Mouse (Mus musculus) neural tube, embryonic 15.5 days (tissue): ENCODE results near the gene Osbpl9. TPM values are rescaled to one million over a fixed set of nuclear protein-coding genes. Genes with fewer than 3 reads are reported as not detected.

Source experiments
- ATAC-seq: fragments of 200-750 bp; cut with Nextera tagmentation; 2 replicates; pipeline ENCODE4 v1.8.0; 2017; ENCODE audit warnings: mild to moderate bottlenecking, moderate TSS enrichment, moderate library complexity; ENCODE audit not compliant: low FRiP score
- H3K27ac ChIP-seq: fragments of 300-500 bp; sonication (generic); replicated peaks from 2 replicates; pipeline ENCODE4 v1.5.1; 2015; ENCODE audit warnings: mild to moderate bottlenecking, inconsistent platforms
- H3K27me3 ChIP-seq: fragments of 300-500 bp; sonication (generic); replicated peaks from 2 replicates; pipeline ENCODE4 v1.6.1; 2015; ENCODE audit warnings: inconsistent platforms
- H3K36me3 ChIP-seq: fragments of 300-500 bp; sonication (generic); 2 replicates; pipeline ENCODE4 v1.6.1; 2015; ENCODE audit warnings: inconsistent platforms
- H3K4me1 ChIP-seq: fragments of 300-500 bp; sonication (generic); 2 replicates; pipeline ENCODE4 v1.6.1; 2015; ENCODE audit warnings: inconsistent platforms
- H3K4me2 ChIP-seq: fragments of 300-500 bp; sonication (generic); 2 replicates; pipeline ENCODE4 v1.6.1; 2015; ENCODE audit warnings: inconsistent platforms, mild to moderate bottlenecking, moderate library complexity
- H3K4me3 ChIP-seq: fragments of 300-500 bp; sonication (generic); replicated peaks from 2 replicates; pipeline ENCODE4 v1.5.1; 2015; ENCODE audit warnings: mild to moderate bottlenecking, inconsistent platforms
- H3K9ac ChIP-seq: fragments of 300-500 bp; sonication (generic); replicated peaks from 2 replicates; pipeline ENCODE4 v1.6.1; 2015; ENCODE audit warnings: mild to moderate bottlenecking, inconsistent platforms
- H3K9me3 ChIP-seq: fragments of 300-500 bp; sonication (generic); replicated peaks from 2 replicates; pipeline ENCODE4 v1.6.1; 2016; ENCODE audit warnings: inconsistent platforms
- WGBS: fragments of 180-500 bp; shearing (Covaris S2); methylation state at CpG from one replicate; pipeline ENCODE4 v1.1.7; 2015; ENCODE audit warnings: mixed read lengths; 5-methylcytosine and 5-hydroxymethylcytosine counted together
- polyA plus RNA-seq: library from polyadenylated mRNA; unstranded; fragments of >200 nt; fragmentation: Nextera tagmentation; extraction: Ambion mirVana; gene quantifications from 2 replicates; pipeline ENCODE4 v1.2.1, GENCODE M21; 2015

Gene Osbpl9
- polyA plus RNA-seq, result 79.1 and 79.4 TPM in 2 replicates

DNA sequence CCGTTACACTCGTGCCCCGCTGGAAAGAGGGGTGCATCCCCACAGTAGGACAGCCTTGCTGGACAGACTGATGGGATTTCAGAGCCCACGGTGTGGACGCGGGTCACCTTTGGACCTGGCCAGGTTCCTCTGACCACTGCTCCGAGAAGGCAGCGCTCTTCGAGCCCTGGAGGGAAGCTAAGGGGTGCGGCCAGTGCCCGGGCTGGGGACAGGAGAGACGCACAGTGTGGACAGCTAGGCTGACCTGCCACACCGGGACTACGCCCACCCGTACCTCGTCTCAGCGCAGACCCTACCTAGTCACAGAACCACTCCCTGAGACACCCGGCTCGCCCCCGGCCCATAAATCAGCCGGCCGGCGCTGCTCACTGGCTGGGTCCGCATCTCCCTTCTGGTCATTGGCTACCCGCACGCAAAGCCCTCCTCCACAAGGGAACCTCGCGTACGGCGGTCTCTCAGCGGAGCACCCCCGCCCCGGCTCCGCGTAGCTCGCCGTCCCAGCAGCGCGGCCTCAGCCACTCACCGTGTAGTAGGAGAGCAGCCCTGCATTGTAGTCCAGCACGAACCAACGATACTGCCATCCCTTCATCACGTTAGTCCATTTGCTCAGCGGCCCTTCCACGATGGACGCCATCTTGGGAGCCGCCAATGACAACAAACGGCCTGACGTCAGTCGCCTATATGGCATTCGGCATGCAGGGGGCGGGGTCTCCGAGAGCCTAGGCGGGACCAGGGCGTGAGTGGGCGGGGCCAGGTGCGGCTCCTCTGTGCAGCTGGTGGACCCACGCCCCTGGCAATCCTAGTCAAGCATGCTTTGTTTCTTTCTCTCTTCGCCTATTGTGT lies at the start of gene Osbpl9:
Gene Osbpl9 (minus strand): TSS at position 691 of the 843 bp plus-strand sequence.
- Histone ChIP-seq H3K27me3 (no peaks in the 10 kb centered on the region), H3K27ac (peak within 1 kb of the TSS; percentile 96), H3K4me2 (peak within 1 kb of the TSS; percentile 82), H3K36me3 (no peaks in the 10 kb centered on the region; the same call in 1 of the 2 replicates), H3K4me3 (peak within 1 kb of the TSS; percentile 89), H3K9me3 (no peaks in the 10 kb centered on the region), H3K4me1 (peaks cover 25% of the 10 kb centered on the region), H3K9ac (peak within 1 kb of the TSS; percentile 81)
- ATAC-seq, result peak; percentile 98
- under 1% methylated on average over 59 of the region's 59 CpGs for WGBS

DNA sequence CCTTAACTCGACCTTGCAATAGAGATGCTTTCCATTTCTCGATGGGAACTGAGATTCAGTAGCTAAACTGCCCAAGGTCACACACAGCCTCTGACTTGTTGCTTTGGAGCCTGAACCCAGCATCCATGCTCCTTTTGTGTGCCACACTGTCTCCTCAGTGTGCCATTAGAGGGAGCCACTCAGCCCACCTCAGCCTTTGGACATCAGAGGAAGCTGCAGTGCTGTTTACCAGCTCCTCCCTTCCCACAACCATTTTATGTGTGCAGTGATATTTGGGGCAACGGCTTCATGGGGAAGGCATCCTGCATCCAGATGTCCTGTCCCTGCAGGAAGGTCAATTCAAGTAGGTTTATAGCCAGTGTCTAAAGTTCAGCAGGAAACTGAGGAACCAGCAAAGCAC lies 49.5 kb upstream of the Osbpl9 start:
- no peaks in the 10 kb centered on the region for H3K4me1 ChIP-seq
- no peak overlapping the region for H3K4me3 ChIP-seq
- ATAC-seq, result no peak
- no peak overlapping the region for H3K27ac ChIP-seq
- no peaks in the 10 kb centered on the region for H3K27me3 ChIP-seq
- H3K9me3 ChIP-seq, result no peaks in the 10 kb centered on the region
- no peak overlapping the region for H3K4me2 ChIP-seq
- 43% methylated on average over 3 of the region's 3 CpGs for WGBS
- H3K9ac ChIP-seq, result no peak overlapping the region
- no peaks in the 10 kb centered on the region for H3K36me3 ChIP-seq

- Histone ChIP-seq H3K27ac (no peak overlapping the region), H3K27me3 (no peaks in the 10 kb centered on the region), H3K4me1 (peaks cover 8% of the 10 kb centered on the region; the same call in 1 of the 2 replicates), H3K36me3 (no peaks in the 10 kb centered on the region), H3K9me3 (no peaks in the 10 kb centered on the region), H3K4me3 (no peak overlapping the region), H3K4me2 (no peak overlapping the region), H3K9ac (no peak overlapping the region)
- no peak for ATAC-seq
- 87% methylated on average over 6 of the region's 6 CpGs for WGBS
Measured at GRCm38 (mm10) chr4:109245016-109245620, 43.0 kb upstream of the Osbpl9 start.

GRCm38 (mm10) chr4:109244506-109244905 lies 42.4 kb upstream of the Osbpl9 start:
- H3K27me3 ChIP-seq, result no peaks in the 10 kb centered on the region
- 88% methylated on average over 7 of the region's 7 CpGs for WGBS
- no peaks in the 10 kb centered on the region for H3K36me3 ChIP-seq
- no peak overlapping the region for H3K9ac ChIP-seq
- no peak overlapping the region for H3K4me3 ChIP-seq
- no peak for ATAC-seq
- no peak overlapping the region for H3K4me2 ChIP-seq
- H3K9me3 ChIP-seq, result no peaks in the 10 kb centered on the region
- no peak overlapping the region for H3K27ac ChIP-seq
- peaks cover 8% of the 10 kb centered on the region; the same call in 1 of the 2 replicates for H3K4me1 ChIP-seq

DNA sequence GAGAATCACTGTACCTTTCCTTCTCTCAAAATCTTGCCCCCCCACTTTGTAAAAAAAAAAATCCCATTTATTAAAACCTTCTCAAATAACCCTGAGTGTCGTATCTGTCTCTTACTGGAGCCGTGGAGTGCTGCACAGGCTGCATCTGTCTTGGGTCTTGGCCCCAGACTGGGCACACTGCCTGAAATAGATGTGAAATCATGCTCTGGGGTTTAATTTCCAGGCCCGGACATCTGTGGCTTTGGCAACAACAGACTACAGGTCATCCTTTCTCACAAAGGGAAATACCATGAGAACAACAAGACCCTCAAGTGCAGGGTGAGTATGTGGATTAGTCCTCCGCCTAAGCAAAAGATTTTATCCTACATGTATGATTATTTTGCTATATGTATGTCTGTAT lies 39.9 kb upstream of the Osbpl9 start:
- H3K4me2 ChIP-seq, result no peak overlapping the region
- H3K27ac ChIP-seq, result no peak overlapping the region
- no peak for ATAC-seq
- H3K27me3 ChIP-seq, result no peaks in the 10 kb centered on the region
- WGBS, result 41% methylated on average over 4 of the region's 4 CpGs
- no peaks in the 10 kb centered on the region for H3K9me3 ChIP-seq
- H3K36me3 ChIP-seq, result no peaks in the 10 kb centered on the region
- peaks cover 11% of the 10 kb centered on the region for H3K4me1 ChIP-seq
- H3K4me3 ChIP-seq, result no peak overlapping the region
- H3K9ac ChIP-seq, result no peak overlapping the region

DNA sequence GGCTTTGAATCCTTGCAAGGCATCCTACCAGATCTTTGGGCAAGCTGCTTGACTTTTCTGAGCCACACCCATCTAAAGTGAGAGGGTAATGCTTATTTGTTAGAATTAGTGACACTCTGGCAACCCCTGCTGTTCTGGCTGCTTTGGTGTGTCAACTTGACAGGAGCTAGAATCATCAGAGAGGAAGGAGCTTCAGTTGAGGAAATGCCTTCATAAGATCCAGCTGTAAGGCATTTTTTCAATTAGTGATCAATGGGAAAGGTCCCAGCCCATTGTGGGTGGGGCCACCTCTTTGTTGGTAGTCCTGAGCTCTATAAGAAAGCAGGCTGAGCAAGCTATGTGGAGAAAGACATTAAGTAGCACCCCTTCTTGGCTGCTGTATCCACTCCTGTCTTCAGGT lies 39.1 kb upstream of the Osbpl9 start:
- Histone ChIP-seq H3K9me3 (no peaks in the 10 kb centered on the region), H3K4me3 (no peak overlapping the region), H3K4me2 (no peak overlapping the region), H3K27ac (no peak overlapping the region), H3K27me3 (no peaks in the 10 kb centered on the region), H3K9ac (no peak overlapping the region), H3K36me3 (no peaks in the 10 kb centered on the region), H3K4me1 (peaks cover 18% of the 10 kb centered on the region)
- ATAC-seq, result no peak

- Histone ChIP-seq H3K4me2 (no peak overlapping the region), H3K27me3 (no peaks in the 10 kb centered on the region), H3K9me3 (no peaks in the 10 kb centered on the region), H3K9ac (no peak overlapping the region), H3K27ac (no peak overlapping the region), H3K4me1 (peaks cover 31% of the 10 kb centered on the region), H3K36me3 (no peaks in the 10 kb centered on the region), H3K4me3 (no peak overlapping the region)
- no peak for ATAC-seq
- WGBS, result 66% methylated on average over 24 of the region's 24 CpGs
Measured at GRCm38 (mm10) chr4:109238428-109239268, 36.6 kb upstream of the Osbpl9 start.

DNA sequence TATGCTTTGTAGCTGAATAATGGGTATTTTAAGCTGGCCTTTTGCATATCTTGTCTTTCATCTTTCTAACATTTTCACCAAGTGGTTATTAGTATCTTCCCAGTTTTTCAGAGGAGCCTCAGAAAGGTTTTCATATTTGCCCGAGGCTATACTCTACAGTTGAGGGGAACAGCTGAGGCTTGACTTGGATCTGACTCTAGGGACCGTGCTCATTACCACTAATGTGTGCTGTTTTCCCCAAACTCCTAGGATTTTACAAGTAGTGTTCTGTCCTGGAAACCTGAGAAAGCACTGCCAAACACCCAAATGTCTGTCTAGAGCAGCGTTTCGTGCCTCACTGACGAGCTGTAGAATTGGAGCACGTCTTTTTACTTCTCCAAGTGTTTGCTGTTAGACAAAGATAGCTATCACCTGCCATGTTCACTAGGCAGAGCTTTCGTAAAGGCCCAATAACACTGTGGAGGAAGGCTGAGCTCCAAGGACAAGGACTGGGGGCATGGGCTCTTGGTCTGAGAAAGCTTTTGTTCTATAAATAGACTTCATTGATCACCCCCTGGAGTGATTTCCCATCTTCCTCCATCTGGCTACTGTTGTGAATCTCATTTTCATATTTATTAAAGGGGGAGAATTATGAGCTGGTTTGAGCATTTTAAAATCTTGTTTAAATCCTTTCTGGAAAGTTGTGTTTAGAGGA lies 34.3 kb upstream of the Osbpl9 start:
- ATAC-seq, result 0 out of 2 replicates have a peak, but pooled peaks have one; percentile 35
- Histone ChIP-seq H3K9ac (no peak overlapping the region), H3K4me1 (peaks cover 24% of the 10 kb centered on the region), H3K27me3 (no peaks in the 10 kb centered on the region), H3K36me3 (no peaks in the 10 kb centered on the region), H3K4me3 (no peak overlapping the region), H3K9me3 (no peaks in the 10 kb centered on the region), H3K27ac (peak overlapping the region; percentile 75), H3K4me2 (no peak overlapping the region)
- WGBS, result 35% methylated on average over 7 of the region's 7 CpGs

GRCm38 (mm10) chr4:109234806-109235350 lies 32.8 kb upstream of the Osbpl9 start:
- Histone ChIP-seq H3K36me3 (no peaks in the 10 kb centered on the region), H3K27me3 (no peaks in the 10 kb centered on the region), H3K4me3 (no peak overlapping the region), H3K4me1 (peaks cover 25% of the 10 kb centered on the region), H3K9ac (no peak overlapping the region), H3K9me3 (no peaks in the 10 kb centered on the region), H3K27ac (peak overlapping the region; percentile 65), H3K4me2 (no peak overlapping the region)
- ATAC-seq, result 0 out of 2 replicates have a peak, but pooled peaks have one; percentile 19
- 47% methylated on average over 9 of the region's 9 CpGs for WGBS

GRCm38 (mm10) chr4:109234185-109234584 lies 32.1 kb upstream of the Osbpl9 start, which contains the start of gene Calr4:
Gene Calr4 (plus strand): TSS chr4:109234485.
- Histone ChIP-seq H3K27ac (peak within 1 kb of the TSS; percentile 65), H3K9me3 (no peaks in the 10 kb centered on the region), H3K36me3 (no peaks in the 10 kb centered on the region), H3K4me2 (no peak within 1 kb of the TSS), H3K9ac (no peak within 1 kb of the TSS), H3K4me3 (no peak within 1 kb of the TSS), H3K4me1 (peaks cover 31% of the 10 kb centered on the region), H3K27me3 (no peaks in the 10 kb centered on the region)
- ATAC-seq, result no peak
- WGBS, result 89% methylated on average over 2 of the region's 2 CpGs
